Mouse (Mus musculus) midbrain, embryonic 13.5 days (tissue): ENCODE measurements around the gene Gm14412. TPM values are rescaled to one million over a fixed set of nuclear protein-coding genes. Genes with fewer than 3 reads are reported as not detected.
"Not testable (repeated sequence)": the region's sequence is repeated elsewhere in the genome, so short reads cannot be mapped to it uniquely, and the experiment has no call there.

Experiments used
- ATAC-seq: fragments of 200-750 bp; cut with Nextera tagmentation; 2 replicates; pipeline ENCODE4 v1.8.0; 2017; ENCODE audit warnings: mild to moderate bottlenecking, moderate TSS enrichment, moderate library complexity
- H3K27ac ChIP-seq: fragments of 300-500 bp; sonication (generic); 2 replicates; pipeline ENCODE4 v1.5.1; 2015; ENCODE audit warnings: inconsistent platforms, mild to moderate bottlenecking, moderate library complexity
- H3K27me3 ChIP-seq: fragments of 300-500 bp; sonication (generic); 2 replicates; pipeline ENCODE4 v1.6.1; 2015; ENCODE audit warnings: mild to moderate bottlenecking, inconsistent platforms
- H3K36me3 ChIP-seq: fragments of 300-500 bp; sonication (generic); 2 replicates; pipeline ENCODE4 v1.6.1; 2015; ENCODE audit warnings: mild to moderate bottlenecking, inconsistent platforms
- H3K4me1 ChIP-seq: fragments of 300-500 bp; sonication (generic); replicated peaks from 2 replicates; pipeline ENCODE4 v1.6.1; 2015; ENCODE audit warnings: inconsistent platforms
- H3K4me2 ChIP-seq: fragments of 300-500 bp; sonication (generic); replicated peaks from 2 replicates; pipeline ENCODE4 v1.6.1; 2015; ENCODE audit warnings: moderate library complexity, mild to moderate bottlenecking, inconsistent platforms
- H3K4me3 ChIP-seq: fragments of 300-500 bp; sonication (generic); replicated peaks from 2 replicates; pipeline ENCODE4 v1.5.1; 2015; ENCODE audit warnings: mild to moderate bottlenecking, inconsistent platforms
- H3K9ac ChIP-seq: fragments of 300-500 bp; sonication (generic); replicated peaks from 2 replicates; pipeline ENCODE4 v1.6.1; 2015; ENCODE audit warnings: mild to moderate bottlenecking, inconsistent platforms
- H3K9me3 ChIP-seq: fragments of 300-500 bp; sonication (generic); 2 replicates; pipeline ENCODE4 v1.6.1; 2016; ENCODE audit warnings: mild to moderate bottlenecking, inconsistent platforms
- WGBS: fragments of 180-500 bp; shearing (Covaris S2); methylation state at CpG from one replicate; pipeline ENCODE4 v1.1.7; 2015; 5-methylcytosine and 5-hydroxymethylcytosine counted together
- polyA plus RNA-seq: library from polyadenylated mRNA; unstranded; fragments of >200 nt; fragmentation: Nextera tagmentation; extraction: Ambion mirVana; gene quantifications from 2 replicates; pipeline ENCODE4 v1.2.1, GENCODE M21; 2015

Gene Gm14412
- polyA plus RNA-seq: 0.16 TPM in 1 of 2 replicates, not detected in the other

DNA sequence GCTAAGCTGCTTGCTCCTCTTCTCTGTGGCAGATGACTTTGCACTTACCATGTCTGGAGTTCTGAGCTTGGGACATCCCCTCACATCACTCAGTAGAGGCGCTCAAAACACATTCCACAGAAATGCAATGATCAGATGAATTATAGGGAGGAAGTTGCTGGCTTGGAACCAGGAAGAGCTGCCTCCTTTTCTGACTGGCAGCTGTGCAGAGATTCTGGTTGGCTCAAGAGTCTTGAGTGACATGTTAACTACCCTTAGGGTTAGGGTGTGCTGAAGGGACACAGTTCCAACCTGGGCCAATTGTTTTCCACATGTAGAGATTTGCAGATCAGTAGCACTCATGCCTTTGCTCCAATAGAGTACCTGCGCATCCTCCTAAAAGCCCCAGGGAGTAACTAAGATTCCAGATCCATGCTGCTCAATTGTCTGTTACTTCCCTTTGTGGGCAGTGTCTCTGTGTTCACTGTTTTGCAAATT is at the start of gene Gm14412:
Gm14412 (minus strand) TSS at position 51 of the 477 bp plus-strand sequence.
- H3K9ac ChIP-seq, H3K27ac ChIP-seq, H3K4me3 ChIP-seq, H3K36me3 ChIP-seq, ATAC-seq, H3K9me3 ChIP-seq, H3K4me1 ChIP-seq, H3K27me3 ChIP-seq, H3K4me2 ChIP-seq: not testable (repeated sequence)
- 86% methylated on average over 2 of the region's 2 CpGs for WGBS

DNA sequence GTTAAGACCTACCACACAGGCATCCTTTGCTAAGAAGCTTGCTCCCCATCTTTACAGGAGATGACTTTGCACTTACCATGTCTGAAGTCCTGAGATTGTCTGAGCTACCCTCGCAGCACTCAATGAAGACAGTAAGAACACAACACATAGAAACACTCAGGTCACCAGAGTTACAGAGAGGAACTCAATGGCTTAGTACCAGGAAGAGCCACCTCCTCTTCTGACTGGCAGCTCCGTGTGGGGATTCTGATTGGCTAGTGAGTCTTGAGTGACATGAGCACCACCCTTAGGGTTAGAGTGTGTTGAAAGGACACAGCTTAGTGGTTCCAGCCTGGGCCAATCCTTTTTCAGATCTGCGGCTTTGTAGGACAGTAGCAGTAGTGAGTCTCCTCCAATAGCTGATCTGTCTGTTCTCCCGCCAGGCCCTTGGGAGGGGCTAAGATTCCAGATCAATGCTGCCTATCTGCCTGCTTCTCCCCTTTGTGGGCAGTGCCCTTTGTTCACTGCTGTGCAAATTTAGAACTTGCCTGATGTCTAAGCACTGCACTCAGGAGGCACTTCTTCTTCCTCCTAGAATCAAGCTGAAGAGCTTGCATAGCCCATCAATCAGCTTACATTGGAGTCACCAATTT is 5.7 kb upstream of the Gm14412 start:
- not testable (repeated sequence) for H3K36me3 ChIP-seq, ATAC-seq
- WGBS: 83% methylated on average over 4 of the region's 4 CpGs

DNA sequence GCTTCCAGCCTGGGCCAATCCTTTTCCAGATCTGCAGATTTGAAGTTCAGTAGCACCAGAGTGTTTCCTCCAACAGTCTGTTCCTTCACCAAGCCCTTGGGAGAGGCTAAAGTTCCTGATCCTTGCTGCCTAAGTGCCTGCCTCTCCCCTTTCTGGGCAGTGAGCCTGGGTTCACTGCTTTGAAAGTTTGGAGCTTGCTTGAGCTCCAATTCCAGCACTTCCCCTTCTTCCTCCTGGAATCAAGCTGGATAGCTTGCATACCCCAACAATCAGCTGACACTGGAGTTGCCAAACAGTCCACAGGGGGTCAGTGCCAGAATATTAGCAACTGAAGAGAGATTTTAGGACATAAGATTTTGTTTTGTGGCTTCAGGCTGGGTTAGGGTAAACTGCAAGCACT is 2.7 kb downstream of the Gm14412 start:
- H3K4me1 ChIP-seq, H3K4me2 ChIP-seq, H3K36me3 ChIP-seq, ATAC-seq, H3K27ac ChIP-seq, H3K9me3 ChIP-seq, H3K4me3 ChIP-seq, H3K9ac ChIP-seq, H3K27me3 ChIP-seq: not testable (repeated sequence)

More for the DNA sequence above, 5.7 kb upstream of the Gm14412 start:
- H3K9ac ChIP-seq, H3K4me1 ChIP-seq, H3K4me2 ChIP-seq, H3K27me3 ChIP-seq, H3K27ac ChIP-seq, H3K4me3 ChIP-seq, H3K9me3 ChIP-seq: not testable (repeated sequence)

DNA sequence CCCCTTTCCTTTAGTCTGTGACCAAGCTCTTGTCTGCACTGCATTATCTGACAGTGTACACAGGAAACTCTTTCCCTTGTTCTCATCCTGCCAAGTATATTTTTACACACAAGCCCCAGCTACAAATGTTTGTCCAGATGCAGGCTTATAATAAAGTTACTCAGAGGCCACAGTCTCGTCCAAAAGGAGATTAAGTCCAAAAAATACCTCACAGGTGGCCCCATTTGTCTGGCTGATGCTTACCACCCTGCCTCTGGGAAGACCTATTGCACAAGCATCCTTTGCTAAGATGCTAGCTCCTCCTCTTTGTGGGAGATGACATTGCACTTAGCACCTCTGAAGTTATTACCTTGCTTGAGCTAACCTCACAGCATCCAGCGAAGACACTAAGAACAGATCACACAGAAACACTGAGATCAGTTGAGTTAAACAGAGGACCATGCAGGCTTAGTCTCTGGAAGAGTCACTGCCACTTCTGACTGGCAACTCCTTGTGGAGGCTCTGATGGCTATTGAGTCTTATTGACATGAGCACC is 3.3 kb downstream of the Gm14412 start:
- not testable (repeated sequence) for H3K27ac ChIP-seq, H3K4me3 ChIP-seq, H3K4me2 ChIP-seq, H3K4me1 ChIP-seq, H3K36me3 ChIP-seq, H3K9me3 ChIP-seq, H3K9ac ChIP-seq, ATAC-seq, H3K27me3 ChIP-seq
- 63% methylated on average over 2 of the region's 2 CpGs for WGBS

DNA sequence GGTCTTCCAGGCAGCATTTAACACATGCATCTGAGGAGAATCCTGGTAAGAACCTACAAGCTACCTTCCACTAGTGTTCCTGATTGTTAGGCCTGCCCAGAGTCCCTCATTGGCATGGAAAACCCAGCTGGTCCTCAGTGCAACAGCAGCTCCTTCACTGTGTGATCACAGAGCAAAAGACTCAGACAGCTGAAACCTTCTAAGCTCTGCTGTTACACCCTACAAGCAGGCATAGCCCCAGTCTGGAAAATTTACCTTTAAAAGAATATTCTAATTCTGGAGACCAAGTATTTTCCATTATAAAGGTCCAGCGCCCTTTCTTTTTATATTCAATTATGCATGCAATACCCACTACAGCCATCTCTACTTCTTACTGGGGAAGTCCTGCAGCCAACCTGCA is 5.1 kb downstream of the Gm14412 start:
- no peak for ATAC-seq
- H3K9me3 ChIP-seq: peaks cover 8% of the 10 kb centered on the region; the same call in 1 of the 2 replicates

DNA sequence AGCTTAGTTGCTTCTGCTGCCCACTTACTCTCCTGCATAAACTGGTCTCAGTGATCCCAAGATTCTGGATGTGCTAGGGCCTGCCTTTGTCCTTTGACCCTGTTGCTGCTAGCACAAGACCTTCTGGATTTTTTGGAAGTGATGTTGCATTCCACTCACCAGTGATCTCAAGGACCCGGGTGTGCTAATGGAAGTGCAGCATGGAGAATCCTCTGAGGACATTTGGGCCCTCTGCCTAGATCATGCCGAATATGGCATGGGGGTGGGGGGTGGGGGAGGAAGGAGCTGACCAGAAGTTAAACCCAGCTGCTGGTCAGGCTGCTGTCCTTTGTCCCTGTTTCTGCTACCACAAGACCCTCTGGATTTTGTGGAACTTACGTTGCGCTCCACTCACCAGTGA is 14.5 kb downstream of the Gm14412 start:
- not testable (repeated sequence) for H3K4me3 ChIP-seq, H3K27me3 ChIP-seq, H3K4me1 ChIP-seq, H3K36me3 ChIP-seq, H3K9me3 ChIP-seq, ATAC-seq, H3K27ac ChIP-seq, H3K9ac ChIP-seq, H3K4me2 ChIP-seq
- 88% methylated on average over 4 of the region's 4 CpGs for WGBS

More for the DNA sequence above, 5.1 kb downstream of the Gm14412 start:
- H3K27ac ChIP-seq: no peak overlapping the region
- H3K36me3 ChIP-seq: no peaks in the 10 kb centered on the region
- H3K4me3 ChIP-seq: no peak overlapping the region
- H3K4me1 ChIP-seq: no peaks in the 10 kb centered on the region
- WGBS: 85% methylated on average over 1 of the region's 1 CpGs
- H3K9ac ChIP-seq: no peak overlapping the region
- no peaks in the 10 kb centered on the region for H3K27me3 ChIP-seq
- no peak overlapping the region for H3K4me2 ChIP-seq

DNA sequence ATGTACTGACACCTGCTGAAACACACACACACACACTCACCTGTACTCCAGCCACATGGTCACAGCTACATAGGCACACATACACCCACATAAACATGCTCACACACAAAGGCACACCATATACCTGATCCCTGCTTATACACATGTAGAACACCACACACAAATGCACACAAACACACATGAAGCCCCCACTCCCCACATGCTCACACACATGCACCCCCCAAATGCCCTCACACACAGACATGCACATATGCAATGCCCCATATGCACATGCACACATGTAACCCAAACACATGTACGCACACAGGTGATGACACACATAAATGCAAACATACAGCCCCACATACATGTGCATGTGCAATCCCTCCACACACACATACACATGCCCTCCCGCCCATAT is 19.1 kb downstream of the Gm14412 start:
- WGBS: no CpG with 5 or more reads among the region's 2 CpGs

DNA sequence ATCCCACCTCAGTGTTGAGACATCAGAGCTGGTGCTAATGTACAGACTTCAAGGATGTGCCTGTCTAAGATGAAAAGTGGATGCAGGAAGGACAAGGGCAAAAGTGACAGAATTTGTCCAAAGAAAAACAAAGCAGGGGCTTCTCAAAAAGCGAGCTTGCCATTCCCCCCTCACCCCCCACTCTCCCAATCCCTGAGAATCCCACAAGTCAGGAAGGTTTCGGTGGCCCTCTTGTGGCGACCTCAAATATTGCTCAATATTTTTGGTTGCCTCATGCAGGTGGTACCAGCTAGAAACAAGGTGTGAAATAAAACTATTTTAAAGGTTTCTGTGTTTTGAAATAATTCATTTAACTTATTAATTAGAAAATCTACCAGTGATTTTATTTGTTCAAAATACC is 40.4 kb downstream of the Gm14412 start:
- H3K4me2 ChIP-seq, H3K9ac ChIP-seq, H3K27ac ChIP-seq, H3K4me1 ChIP-seq, H3K4me3 ChIP-seq, H3K9me3 ChIP-seq, H3K27me3 ChIP-seq, H3K36me3 ChIP-seq, ATAC-seq: not testable (repeated sequence)
- 25% methylated on average over 3 of the region's 3 CpGs for WGBS

More for the DNA sequence above, 19.1 kb downstream of the Gm14412 start:
- H3K4me3 ChIP-seq, ATAC-seq, H3K27ac ChIP-seq, H3K27me3 ChIP-seq, H3K9me3 ChIP-seq, H3K4me2 ChIP-seq, H3K36me3 ChIP-seq, H3K9ac ChIP-seq, H3K4me1 ChIP-seq: not testable (repeated sequence)

DNA sequence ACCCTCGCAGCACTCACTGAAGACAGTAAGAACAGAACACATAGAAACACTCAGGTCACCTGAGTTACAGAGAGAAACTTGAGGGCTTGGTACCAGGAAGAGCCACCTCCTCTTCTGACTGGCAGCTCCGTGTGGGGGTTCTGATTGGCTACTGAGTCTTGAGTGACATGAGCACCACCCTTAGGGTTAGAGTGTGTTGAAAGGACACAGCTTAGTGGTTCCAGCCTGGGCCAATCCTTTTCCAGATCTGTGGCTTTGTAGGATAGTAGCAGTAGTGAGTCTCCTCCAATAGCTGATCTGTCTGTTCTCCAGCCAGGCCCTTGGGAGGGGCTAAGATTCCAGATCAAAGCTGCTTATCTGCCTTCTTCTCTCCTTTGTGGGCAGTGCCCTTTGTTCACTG is 46.4 kb downstream of the Gm14412 start:
- H3K4me2 ChIP-seq, H3K4me3 ChIP-seq, H3K4me1 ChIP-seq, H3K36me3 ChIP-seq, H3K9me3 ChIP-seq, H3K27me3 ChIP-seq, ATAC-seq, H3K9ac ChIP-seq, H3K27ac ChIP-seq: not testable (repeated sequence)
- WGBS: 73% methylated on average over 2 of the region's 2 CpGs

DNA sequence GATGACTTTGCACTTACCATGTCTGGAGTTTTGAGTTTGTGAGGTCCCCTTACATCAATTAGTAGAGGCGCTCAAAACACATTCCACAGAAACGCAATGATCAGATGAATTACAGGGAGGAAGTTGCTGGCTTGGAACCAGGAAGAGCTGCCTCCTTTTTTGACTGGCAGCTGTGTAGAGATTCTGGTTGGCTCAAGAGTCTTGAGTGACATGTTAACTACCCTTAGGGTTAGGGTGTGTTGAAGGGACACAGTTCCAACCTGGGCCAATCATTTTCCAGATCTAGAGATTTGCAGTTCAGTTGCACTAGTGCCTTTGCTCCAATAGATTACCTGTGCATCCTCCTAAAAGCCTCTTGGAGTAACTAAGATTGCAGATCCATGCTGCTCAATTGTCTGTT is 51.9 kb downstream of the Gm14412 start:
- WGBS: 89% methylated on average over 2 of the region's 2 CpGs
- H3K4me2 ChIP-seq, H3K4me1 ChIP-seq, ATAC-seq, H3K9me3 ChIP-seq, H3K27ac ChIP-seq, H3K4me3 ChIP-seq, H3K9ac ChIP-seq, H3K27me3 ChIP-seq, H3K36me3 ChIP-seq: not testable (repeated sequence)

DNA sequence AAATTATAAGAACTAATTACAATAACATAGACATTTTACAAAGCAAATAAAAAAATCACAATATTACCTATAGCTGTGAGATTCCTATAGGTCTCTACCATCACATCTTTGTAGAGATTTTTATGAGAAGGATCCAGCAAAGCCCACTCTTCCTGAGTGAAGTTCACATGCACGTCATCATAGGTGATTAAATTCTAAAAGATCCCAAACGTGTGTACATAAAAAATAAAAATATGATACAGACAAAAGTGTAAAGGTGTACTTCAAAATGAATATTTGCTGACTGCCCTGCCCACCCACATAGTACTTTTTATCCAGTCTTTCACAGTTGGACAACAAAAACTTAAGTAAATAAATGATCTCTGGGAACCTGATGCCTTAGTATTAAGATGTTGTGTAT is 57.2 kb downstream of the Gm14412 start, which contains the start of gene Gm14409:
Gm14409 (minus strand) TSS at position 101 of the 400 bp plus-strand sequence.
- WGBS: no CpG with 5 or more reads among the region's 2 CpGs
- ATAC-seq, H3K27me3 ChIP-seq, H3K4me3 ChIP-seq, H3K27ac ChIP-seq, H3K36me3 ChIP-seq, H3K4me1 ChIP-seq, H3K9ac ChIP-seq, H3K9me3 ChIP-seq, H3K4me2 ChIP-seq: not testable (repeated sequence)
